Mouse (Mus musculus) forebrain, embryonic 12.5 days (tissue): ENCODE data around the gene Fstl1. TPM values are rescaled to one million over a fixed set of nuclear protein-coding genes. Genes with fewer than 3 reads are reported as not detected.
A peak's percentile ranks its signal among the peaks of the same experiment; 100 is the strongest.

Experiments
- ATAC-seq: fragments of 200-750 bp; cut with Nextera tagmentation; 2 replicates; pipeline ENCODE4 v1.8.0; 2017; ENCODE audit warnings: moderate TSS enrichment; ENCODE audit not compliant: low FRiP score
- H3K27ac ChIP-seq: fragments of 300-500 bp; sonication (generic); 2 replicates; pipeline ENCODE4 v1.5.1; 2016; ENCODE audit warnings: mild to moderate bottlenecking
- H3K27me3 ChIP-seq: fragments of 300-500 bp; sonication (generic); 2 replicates; pipeline ENCODE4 v1.6.1; 2016; ENCODE audit warnings: mild to moderate bottlenecking
- H3K36me3 ChIP-seq: fragments of 300-500 bp; sonication (generic); replicated peaks from 2 replicates; pipeline ENCODE4 v1.6.1; 2016; ENCODE audit warnings: mild to moderate bottlenecking
- H3K4me1 ChIP-seq: fragments of 300-500 bp; sonication (generic); 2 replicates; pipeline ENCODE4 v1.6.1; 2016
- H3K4me2 ChIP-seq: fragments of 300-500 bp; sonication (generic); 2 replicates; pipeline ENCODE4 v1.6.1; 2016; ENCODE audit warnings: mild to moderate bottlenecking, moderate library complexity
- H3K4me3 ChIP-seq: fragments of 300-500 bp; sonication (generic); replicated peaks from 2 replicates; pipeline ENCODE4 v1.5.1; 2016; ENCODE audit warnings: mild to moderate bottlenecking
- H3K9ac ChIP-seq: fragments of 300-500 bp; sonication (generic); 2 replicates; pipeline ENCODE4 v1.6.1; 2016; ENCODE audit warnings: mild to moderate bottlenecking
- H3K9me3 ChIP-seq: fragments of 300-500 bp; sonication (generic); 2 replicates; pipeline ENCODE4 v1.6.1; 2016
- WGBS: fragments of 180-500 bp; shearing (Covaris S2); methylation state at CpG from one replicate; pipeline ENCODE4 v1.1.7; 2016; 5-methylcytosine and 5-hydroxymethylcytosine counted together
- polyA plus RNA-seq: library from polyadenylated mRNA; unstranded; fragments of >200 nt; fragmentation: Nextera tagmentation; extraction: Ambion mirVana; gene quantifications from 2 replicates; pipeline ENCODE4 v1.2.1, GENCODE M21; 2016

The Fstl1 gene
- polyA plus RNA-seq, 1 experiment from 2014 or later, result 173 TPM

GRCm38 (mm10) chr16:37865841-37866240 lies 89.2 kb downstream of the Fstl1 start:
- Histone ChIP-seq H3K9me3 (no peaks in the 10 kb centered on the region), H3K27me3 (no peaks in the 10 kb centered on the region), H3K27ac (no peak overlapping the region), H3K4me1 (peaks cover 12% of the 10 kb centered on the region), H3K9ac (no peak overlapping the region), H3K4me3 (no peak overlapping the region), H3K4me2 (no peak overlapping the region), H3K36me3 (no peaks in the 10 kb centered on the region)
- 84% methylated on average over 9 of the region's 9 CpGs for whole genome bisulfite sequencing
- no peak for ATAC-seq

GRCm38 (mm10) chr16:37867791-37868505 lies 91.3 kb downstream of the Fstl1 start, which contains the start of gene Lrrc58:
Gene Lrrc58 (plus strand): TSS chr16:37868389.
- no peaks in the 10 kb centered on the region for H3K36me3 ChIP-seq
- peak within 1 kb of the TSS; percentile 85 for H3K4me3 ChIP-seq
- peak; percentile 94 for ATAC-seq
- WGBS, result under 1% methylated on average over 78 of the region's 86 CpGs
- peaks cover 19% of the 10 kb centered on the region for H3K4me1 ChIP-seq
- H3K4me2 ChIP-seq, result peak within 1 kb of the TSS; percentile 61
- H3K9me3 ChIP-seq, result no peaks in the 10 kb centered on the region
- H3K9ac ChIP-seq, result peak within 1 kb of the TSS; percentile 98
- no peaks in the 10 kb centered on the region for H3K27me3 ChIP-seq
- H3K27ac ChIP-seq, result peak within 1 kb of the TSS; percentile 99

GRCm38 (mm10) chr16:37868506-37869469 lies 92.1 kb downstream of the Fstl1 start:
- peak; percentile 81 for ATAC-seq
- no peaks in the 10 kb centered on the region for H3K27me3 ChIP-seq
- H3K27ac ChIP-seq, result peak overlapping the region; percentile 99
- no peaks in the 10 kb centered on the region for H3K9me3 ChIP-seq
- WGBS, result under 1% methylated on average over 78 of the region's 87 CpGs
- H3K4me1 ChIP-seq, result peaks cover 19% of the 10 kb centered on the region
- H3K4me2 ChIP-seq, result peak overlapping the region; percentile 61
- peak overlapping the region; percentile 85 for H3K4me3 ChIP-seq
- no peaks in the 10 kb centered on the region for H3K36me3 ChIP-seq
- H3K9ac ChIP-seq, result peak overlapping the region; percentile 98

- Histone ChIP-seq H3K27ac (peak overlapping the region; percentile 99; the same call in 1 of the 2 replicates), H3K9ac (peak overlapping the region; percentile 98), H3K36me3 (no peaks in the 10 kb centered on the region), H3K27me3 (no peaks in the 10 kb centered on the region), H3K4me3 (peak overlapping the region; percentile 85), H3K9me3 (no peaks in the 10 kb centered on the region), H3K4me1 (peaks cover 19% of the 10 kb centered on the region), H3K4me2 (peak overlapping the region; percentile 61)
- 34% methylated on average over 4 of the region's 4 CpGs for WGBS
- ATAC-seq, result no peak
These were observed 93.0 kb downstream of the Fstl1 start for GRCm38 (mm10) chr16:37869470-37870231.

- WGBS, result 79% methylated on average over 4 of the region's 4 CpGs
- H3K4me2 ChIP-seq, result peak overlapping the region; percentile 22; the same call in 1 of the 2 replicates
- no peaks in the 10 kb centered on the region for H3K27me3 ChIP-seq
- no peak overlapping the region for H3K4me3 ChIP-seq
- H3K9me3 ChIP-seq, result no peaks in the 10 kb centered on the region
- peaks cover 19% of the 10 kb centered on the region for H3K4me1 ChIP-seq
- ATAC-seq, result no peak
- H3K9ac ChIP-seq, result no peak overlapping the region
- no peak overlapping the region for H3K27ac ChIP-seq
- H3K36me3 ChIP-seq, result no peaks in the 10 kb centered on the region
These were observed 94.5 kb downstream of the Fstl1 start for GRCm38 (mm10) chr16:37871112-37871715.

GRCm38 (mm10) chr16:37874501-37875235 lies 98.0 kb downstream of the Fstl1 start:
- peaks cover 24% of the 10 kb centered on the region for H3K36me3 ChIP-seq
- no peaks in the 10 kb centered on the region for H3K27me3 ChIP-seq
- H3K4me2 ChIP-seq, result no peak overlapping the region
- no peak overlapping the region for H3K4me3 ChIP-seq
- H3K9me3 ChIP-seq, result no peaks in the 10 kb centered on the region
- peaks cover 21% of the 10 kb centered on the region for H3K4me1 ChIP-seq
- no peak overlapping the region for H3K27ac ChIP-seq
- no peak for ATAC-seq
- 79% methylated on average over 4 of the region's 4 CpGs for WGBS
- H3K9ac ChIP-seq, result no peak overlapping the region

- ATAC-seq, result no peak
- WGBS, result 96% methylated on average over 3 of the region's 3 CpGs
- peaks cover 3% of the 10 kb centered on the region; the same call in 1 of the 2 replicates for H3K4me1 ChIP-seq
- H3K27me3 ChIP-seq, result no peaks in the 10 kb centered on the region
- no peak overlapping the region for H3K4me2 ChIP-seq
- H3K9ac ChIP-seq, result no peak overlapping the region
- no peak overlapping the region for H3K4me3 ChIP-seq
- H3K27ac ChIP-seq, result no peak overlapping the region
- H3K36me3 ChIP-seq, result peaks cover 51% of the 10 kb centered on the region
- no peaks in the 10 kb centered on the region for H3K9me3 ChIP-seq
These were observed 100.7 kb downstream of the Fstl1 start for GRCm38 (mm10) chr16:37877406-37877805.

- 0 out of 2 replicates have a peak, but pooled peaks cover 3% of the 10 kb centered on the region for H3K4me1 ChIP-seq
- peaks cover 67% of the 10 kb centered on the region for H3K36me3 ChIP-seq
- no peak for ATAC-seq
- no peaks in the 10 kb centered on the region for H3K27me3 ChIP-seq
- H3K4me3 ChIP-seq, result no peak overlapping the region
- H3K27ac ChIP-seq, result no peak overlapping the region
- WGBS, result 88% methylated on average over 7 of the region's 7 CpGs
- H3K9ac ChIP-seq, result no peak overlapping the region
- H3K4me2 ChIP-seq, result no peak overlapping the region
- no peaks in the 10 kb centered on the region for H3K9me3 ChIP-seq
These were observed 102.4 kb downstream of the Fstl1 start for GRCm38 (mm10) chr16:37878951-37879505.

- H3K27me3 ChIP-seq, result no peaks in the 10 kb centered on the region
- H3K9me3 ChIP-seq, result no peaks in the 10 kb centered on the region
- ATAC-seq, result no peak
- H3K36me3 ChIP-seq, result peaks cover 70% of the 10 kb centered on the region
- H3K27ac ChIP-seq, result no peak overlapping the region
- no peak overlapping the region for H3K9ac ChIP-seq
- 96% methylated on average over 4 of the region's 4 CpGs for WGBS
- 0 out of 2 replicates have a peak, but pooled peaks cover 3% of the 10 kb centered on the region for H3K4me1 ChIP-seq
- H3K4me2 ChIP-seq, result no peak overlapping the region
- no peak overlapping the region for H3K4me3 ChIP-seq
These were observed 103.2 kb downstream of the Fstl1 start for GRCm38 (mm10) chr16:37879750-37880419.

GRCm38 (mm10) chr16:37881168-37881567 lies 104.5 kb downstream of the Fstl1 start:
- Histone ChIP-seq H3K27me3 (no peaks in the 10 kb centered on the region), H3K4me1 (0 out of 2 replicates have a peak, but pooled peaks cover 3% of the 10 kb centered on the region), H3K27ac (no peak overlapping the region), H3K36me3 (peaks cover 70% of the 10 kb centered on the region), H3K4me3 (no peak overlapping the region), H3K9ac (no peak overlapping the region), H3K4me2 (no peak overlapping the region), H3K9me3 (no peaks in the 10 kb centered on the region)
- 88% methylated on average over 2 of the region's 2 CpGs for WGBS
- no peak for ATAC-seq
